Mouse (Mus musculus) heart, postnatal 0 days (tissue): ENCODE measurements around the gene Spindoc.

Experiments
- CTCF ChIP-seq: IDR thresholded peaks from 2 replicates; pipeline ENCODE4 v1.5.1; 2016; ENCODE audit warnings: antibody characterized with exemption, control low read depth, low read depth
- EP300 ChIP-seq: IDR thresholded peaks from 2 replicates; pipeline ENCODE4 v1.6.1; 2016; ENCODE audit warnings: antibody characterized with exemption, low read depth

DNA sequence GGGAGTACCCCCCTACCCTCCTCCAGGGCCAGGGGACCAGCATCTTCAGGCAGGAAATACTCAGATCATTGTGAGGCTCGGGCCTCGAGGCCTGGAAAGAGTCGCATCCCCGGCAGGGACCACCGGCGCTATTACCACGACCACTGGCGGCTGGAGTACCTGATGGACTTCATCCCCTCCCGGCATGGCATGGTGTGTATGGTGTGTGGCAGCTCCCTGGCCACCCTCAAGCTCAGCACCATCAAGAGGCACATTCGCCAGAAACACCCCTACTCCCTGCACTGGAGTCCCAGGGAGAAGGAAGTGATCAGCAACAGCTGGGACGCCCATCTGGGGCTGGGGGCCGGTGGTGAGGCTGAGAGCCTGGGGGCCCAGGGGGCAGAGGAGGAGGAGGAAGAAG, 37.3 kb upstream of the Spindoc start:
- TF ChIP-seq CTCF (no peak), EP300 (no peak)
